Mouse (Mus musculus) brain, embryonic 14.5 days (tissue): ENCODE measurements at regions not wholly inside any gene's neighbourhood (a gene's known extent, or its start where the extent isn't known, plus 50 kb on each side); places are given as distances from the start of the nearest gene placed in this dataset.

Experiments used
- DNase-seq: peaks from one replicate; pipeline ENCODE4 v3.0.0-alpha.2; 2011; ENCODE audit warnings: low read depth
- CTCF ChIP-seq: fragments of 200-500 bp; IDR thresholded peaks from 2 replicates; pipeline ENCODE4 v1.5.1; 2012; ENCODE audit warnings: inconsistent platforms, mild to moderate bottlenecking, moderate library complexity, borderline replicate concordance; ENCODE audit not compliant: insufficient read depth, insufficient read length; ENCODE audit errors: extremely low read depth
- POLR2A ChIP-seq: fragments of 200-500 bp; IDR thresholded peaks from 2 replicates; pipeline ENCODE4 v1.6.1; 2012; ENCODE audit warnings: mild to moderate bottlenecking, inconsistent platforms, borderline replicate concordance; ENCODE audit not compliant: poor library complexity, insufficient read depth, insufficient read length, severe bottlenecking; ENCODE audit errors: extremely low read depth

DNA sequence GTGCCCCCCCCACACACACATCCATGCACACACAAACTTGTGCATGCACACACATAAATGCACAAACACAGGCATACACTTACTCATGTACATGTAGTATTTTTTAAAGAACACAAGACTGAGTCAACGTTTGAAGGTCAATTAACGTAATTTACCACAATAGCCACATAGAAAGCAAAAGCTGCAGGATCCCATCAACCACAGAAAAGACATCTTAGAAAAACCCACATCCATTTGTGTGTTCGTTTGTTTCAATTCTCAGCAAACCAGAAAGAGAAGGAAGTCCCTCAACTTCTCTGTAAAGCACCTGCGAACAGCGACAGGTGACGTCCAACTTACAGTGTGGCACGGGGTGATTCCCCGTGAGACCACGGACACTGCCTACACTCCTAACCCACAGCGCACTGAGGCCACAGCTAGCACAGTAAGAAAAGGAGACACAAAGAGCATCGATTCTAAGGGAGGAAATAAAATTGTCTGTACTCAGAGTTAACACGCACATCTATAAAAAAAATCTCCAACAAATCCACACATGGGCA is 53.8 kb downstream of the Dio3 start:
- no peak for TF ChIP-seq CTCF
- no peak for TF ChIP-seq POLR2A
- DNase-seq = no peak

DNA sequence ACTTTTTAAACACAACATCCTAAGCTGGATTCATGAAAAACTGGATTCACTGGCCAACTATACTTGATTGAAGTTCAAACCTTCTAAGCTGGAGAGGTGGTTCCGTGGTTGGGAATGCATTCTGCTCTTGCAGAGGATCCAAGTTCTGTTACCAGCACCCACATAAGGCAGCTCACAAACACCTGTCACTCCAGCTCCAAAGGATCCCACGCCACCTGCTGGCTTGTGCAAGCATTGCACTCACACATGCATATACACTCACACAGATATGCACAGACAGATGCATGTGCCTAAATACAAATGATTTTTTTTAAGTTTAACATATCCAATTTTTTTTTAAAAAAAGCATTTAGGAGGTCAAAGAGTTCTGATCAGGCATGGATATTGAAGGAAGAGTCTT is 55.7 kb downstream of the Dio3 start:
- TF ChIP-seq CTCF = 0 out of 2 replicates have a peak, but pooled peaks have one; percentile 12
- no peak for TF ChIP-seq POLR2A
- DNase-seq = no peak

DNA sequence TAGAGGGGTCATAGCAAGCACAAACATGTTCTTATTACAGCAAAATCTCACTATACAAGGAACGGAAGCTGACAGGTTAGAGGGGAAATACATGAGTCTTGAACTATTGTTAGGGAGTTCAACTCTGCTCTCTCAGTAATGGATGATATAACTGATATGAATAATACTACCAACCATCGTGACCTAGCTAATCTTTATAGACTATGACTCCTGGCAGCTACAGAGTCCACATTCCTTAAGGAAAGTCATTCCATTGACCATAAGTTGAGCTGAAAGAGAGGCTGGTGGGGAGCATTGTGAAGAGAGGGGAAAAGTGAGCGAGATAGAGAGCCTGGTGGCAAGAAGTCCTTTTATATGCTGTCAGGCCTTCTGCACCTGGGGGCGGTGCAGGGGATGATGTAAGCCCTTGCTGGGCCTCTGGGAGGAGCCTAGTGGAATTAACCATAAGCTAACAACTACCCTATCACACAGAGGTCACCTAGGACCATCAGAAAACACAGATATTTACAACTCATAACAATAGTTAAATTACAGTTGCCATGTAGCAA is 65.5 kb downstream of the Dio3 start:
- TF ChIP-seq POLR2A (no peak), CTCF (no peak)
- DNase-seq = no peak

DNA sequence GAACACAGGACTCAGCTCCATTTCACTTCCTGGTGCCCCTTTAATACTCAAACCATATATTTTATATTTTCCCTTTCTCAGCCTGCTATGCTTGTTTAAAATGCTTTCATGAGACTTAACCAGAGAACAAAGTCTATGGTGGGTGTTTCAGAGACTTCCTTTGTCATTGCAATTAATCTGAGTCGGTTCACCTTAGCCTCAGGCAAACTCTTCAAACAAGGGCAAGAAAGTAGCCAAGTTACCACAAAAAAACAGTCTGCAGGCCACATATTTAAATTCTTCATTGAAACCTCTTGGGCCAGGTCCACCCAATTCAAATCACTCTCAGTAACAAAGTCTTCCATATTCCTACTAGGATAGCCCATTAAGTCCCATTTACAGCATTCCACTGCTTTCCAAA is 70.8 kb downstream of the Dio3 start:
- no peak for TF ChIP-seq CTCF
- no peak for TF ChIP-seq POLR2A
- DNase-seq = no peak

DNA sequence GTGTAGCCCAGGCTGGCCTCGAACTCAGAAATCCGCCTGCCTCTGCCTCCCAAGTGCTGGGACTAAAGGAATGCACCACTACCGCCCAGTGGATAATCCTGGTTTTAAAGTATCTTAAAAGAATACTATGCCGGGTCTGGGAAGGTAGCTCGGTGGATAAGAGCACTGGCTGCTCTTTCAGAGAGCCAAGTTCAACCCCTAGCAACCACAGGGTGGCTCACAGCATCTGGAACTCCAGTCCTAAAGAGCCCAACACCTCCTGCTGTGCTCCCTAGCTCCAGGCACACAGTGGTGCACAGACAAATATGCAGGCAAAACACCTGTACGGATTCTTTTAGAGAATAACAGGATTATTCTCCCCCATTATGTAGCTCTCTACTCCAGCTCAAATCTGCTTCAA is 77.0 kb downstream of the Dio3 start:
- no peak for DNase-seq
- TF ChIP-seq POLR2A = no peak
- TF ChIP-seq CTCF = no peak

DNA sequence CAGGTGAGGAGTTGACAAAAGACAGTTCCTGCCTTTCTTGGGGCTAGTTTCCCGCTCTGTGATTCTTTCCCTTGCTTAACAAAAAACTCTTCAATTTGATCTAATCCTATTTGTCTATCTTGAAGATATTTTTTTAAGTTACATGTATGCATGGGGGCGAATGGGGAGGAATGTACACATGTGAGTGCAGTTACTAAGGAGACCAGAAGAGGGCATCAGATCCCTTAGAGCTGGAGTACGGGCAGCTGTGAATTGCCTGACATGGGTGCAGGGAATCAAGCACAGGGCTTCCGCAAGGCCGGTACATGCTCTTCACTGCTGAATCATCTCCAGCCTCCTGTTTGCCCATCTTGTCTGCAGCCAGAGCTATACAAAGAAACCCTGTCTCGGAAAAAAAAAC is 79.8 kb upstream of the Ppp2r5c start:
- no peak for DNase-seq
- TF ChIP-seq CTCF (no peak), POLR2A (no peak)

DNA sequence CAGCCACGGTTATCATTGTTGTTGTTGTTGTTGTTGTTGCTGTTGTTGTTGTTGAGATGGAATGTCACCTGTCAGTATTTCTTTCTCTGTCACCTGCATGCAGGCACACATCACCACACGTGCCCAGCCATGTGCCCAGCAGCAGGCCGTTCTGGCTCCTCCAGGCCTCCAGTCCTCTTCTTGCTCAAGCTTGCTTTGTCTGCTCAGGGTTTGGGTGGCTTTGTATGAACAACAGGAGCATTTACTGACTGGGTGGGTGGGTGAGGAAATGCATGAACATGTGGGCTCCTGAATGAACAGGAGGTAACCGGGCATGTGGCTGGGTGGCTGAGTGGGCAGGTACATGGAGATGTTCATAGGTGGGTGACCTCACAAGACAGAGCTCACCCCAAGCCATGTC is 79.1 kb upstream of the Ppp2r5c start:
- no peak for DNase-seq
- no peak for TF ChIP-seq CTCF
- TF ChIP-seq POLR2A = no peak

DNA sequence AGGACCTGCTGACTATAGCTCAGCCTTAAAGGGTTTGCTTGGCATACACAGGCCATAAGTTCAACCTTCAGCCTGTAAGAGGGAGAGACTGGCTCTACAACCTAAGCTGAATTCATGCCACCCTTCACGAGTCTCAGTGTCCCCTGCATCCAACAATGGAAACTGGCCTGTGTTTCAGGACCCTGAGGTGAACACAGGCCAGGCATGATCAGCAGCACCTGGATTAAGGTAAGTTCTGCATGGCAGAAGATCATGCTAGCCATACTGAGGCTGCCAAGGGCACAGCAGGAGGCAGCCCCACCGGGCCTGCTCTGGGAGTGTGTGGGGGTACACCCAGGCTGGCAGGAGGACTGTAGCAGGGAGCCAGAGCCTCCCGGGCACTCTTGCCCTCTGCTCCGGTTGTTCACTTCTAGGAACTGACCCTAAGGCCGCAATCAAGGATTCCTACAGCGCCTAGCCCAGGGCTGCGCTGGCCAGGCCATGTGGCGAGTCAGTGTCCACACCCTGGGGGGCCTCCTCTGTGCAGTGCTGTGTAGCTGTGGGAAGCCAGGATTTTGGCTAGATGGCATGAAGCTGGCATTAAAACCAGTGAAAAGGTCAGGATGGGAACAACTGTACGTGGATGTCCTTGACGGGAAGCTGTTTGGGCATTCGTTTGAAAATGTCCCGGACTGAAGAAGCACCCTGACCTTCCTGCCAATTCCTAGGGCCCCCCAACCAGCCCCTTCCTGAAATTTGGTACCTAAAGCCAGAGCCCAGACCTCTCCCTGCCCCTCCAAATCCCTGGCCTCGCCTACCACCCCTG is 74.8 kb upstream of the Ppp2r5c start:
- DNase-seq = no peak
- TF ChIP-seq POLR2A = no peak
- no peak for TF ChIP-seq CTCF

DNA sequence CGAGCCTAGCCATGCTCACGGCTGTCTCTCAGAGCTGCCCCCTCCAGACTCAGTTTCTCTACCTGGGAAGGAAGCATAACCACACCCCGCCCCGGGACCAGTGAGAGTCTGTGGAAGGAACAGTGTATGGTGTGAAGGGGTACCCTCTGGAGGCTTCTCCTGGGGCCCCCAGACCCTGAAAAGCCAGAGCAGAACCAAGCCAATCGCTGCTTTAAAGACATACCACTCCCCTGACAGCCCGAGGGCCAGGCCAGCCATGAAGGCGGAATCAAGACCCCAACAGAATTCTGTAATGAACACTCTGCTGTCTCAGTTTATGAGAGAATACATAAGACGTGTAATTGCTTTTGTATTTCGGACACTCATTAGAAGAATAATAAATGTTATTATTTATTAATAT is 73.9 kb upstream of the Ppp2r5c start:
- TF ChIP-seq CTCF (no peak), POLR2A (no peak)
- no peak for DNase-seq

DNA sequence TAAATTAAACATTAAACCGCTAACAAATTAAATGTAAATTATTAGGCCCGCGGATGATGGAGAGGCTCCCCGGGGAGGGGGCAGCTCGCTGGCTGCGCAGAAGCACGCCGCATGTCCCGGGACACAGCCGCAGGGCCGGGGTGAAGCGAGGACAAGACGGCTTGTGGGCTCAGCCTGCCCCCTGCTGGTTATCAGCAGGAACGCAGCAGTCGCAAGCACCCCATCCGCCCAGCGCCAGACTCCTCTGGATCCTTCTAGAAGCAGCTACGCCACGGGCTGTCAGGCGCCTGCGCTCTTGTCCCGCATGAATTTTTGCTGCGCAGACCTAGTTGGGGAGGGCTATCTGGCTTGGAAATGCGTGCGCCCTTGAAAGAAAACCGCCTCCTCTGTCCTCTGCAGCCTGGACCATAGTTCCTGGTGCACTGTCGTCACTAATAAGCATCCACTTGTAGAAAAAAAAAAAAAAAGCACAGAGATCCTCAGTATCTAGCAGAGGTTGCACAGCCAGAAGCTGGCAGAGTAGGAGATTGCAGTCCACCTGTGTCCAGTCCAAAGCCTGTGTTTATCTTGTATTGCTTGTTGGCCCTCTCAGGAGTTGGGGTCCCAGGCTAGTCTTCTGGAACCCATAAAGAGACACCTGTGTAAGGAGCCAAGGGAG is 73.4 kb upstream of the Ppp2r5c start:
- TF ChIP-seq CTCF = peak; percentile 95
- no peak for TF ChIP-seq POLR2A
- peak; percentile 92 for DNase-seq

DNA sequence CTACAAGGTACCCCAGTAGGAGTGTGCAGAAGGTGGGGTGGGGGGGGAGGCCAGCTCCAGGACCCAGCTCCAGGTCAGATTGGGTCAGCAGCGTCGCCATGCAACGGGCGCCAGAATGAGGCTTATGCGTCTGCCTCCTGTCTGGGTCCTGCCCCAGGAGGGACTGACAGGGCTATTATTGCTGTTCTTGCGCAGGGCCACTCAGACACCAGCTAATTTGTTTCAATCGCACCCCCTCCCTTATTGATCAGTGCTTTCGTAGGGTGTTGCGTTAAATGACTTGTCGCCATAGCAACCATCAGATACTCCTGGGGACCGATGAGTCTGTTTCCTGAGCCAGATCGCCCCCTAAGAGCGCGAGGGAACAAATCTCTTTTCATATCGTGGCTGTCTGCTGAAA is 71.8 kb upstream of the Ppp2r5c start:
- DNase-seq = peak; percentile 71
- no peak for TF ChIP-seq POLR2A
- TF ChIP-seq CTCF = no peak
